Mouse (Mus musculus) gastrocnemius, postnatal 36 days (tissue): Measurements from ENCODE around the gene Cpa4. TPM values are rescaled to one million over a fixed set of nuclear protein-coding genes. Genes with fewer than 3 reads are reported as not detected.
A peak's percentile ranks its signal among the peaks of the same experiment; 100 is the strongest.

ENCODE experiments used
- DNase-seq, 2 experiments: peaks; one replicate each; pipeline ENCODE4 v3.0.0; 2022
- intact Hi-C: fragments of 180-260 bp; cut with DNase I; formaldehyde crosslinking; loops from one replicate; pipeline ENCODE4 v1.15.1; 2025
- long read RNA-seq, 2 experiments: library from polyadenylated mRNA; stranded (forward); transcript quantifications; one replicate each; pipeline ENCODE4 v2.0.0; 2021
- total RNA-seq, 2 experiments: library from RNA; stranded (reverse); gene quantifications; 2 replicates each; pipeline ENCODE4 v1.2.3; 2021

The Cpa4 gene
- total RNA-seq = not detected
- long read RNA-seq, experiment 1 = 0 reads
- long read RNA-seq, experiment 2 = 0 reads

- intact Hi-C loops = no loop called here
- no peak for DNase-seq
Observed at GRCm38 (mm10) chr6:30568069-30568468, at the start of gene Cpa4. Gene Cpa4 (plus strand): TSS chr6:30568369.

- no peak for DNase-seq
- intact Hi-C loops = no loop called here
Observed at GRCm38 (mm10) chr6:30520400-30520799, 47.8 kb upstream of the Cpa4 start.

- no peak for DNase-seq
- intact Hi-C loops = no loop called here
Observed at GRCm38 (mm10) chr6:30525456-30526332, 42.5 kb upstream of the Cpa4 start.

- no peak for DNase-seq
- intact Hi-C loops = no loop called here
Observed at GRCm38 (mm10) chr6:30526586-30527515, 41.3 kb upstream of the Cpa4 start.

- no peak for DNase-seq
- intact Hi-C loops = no loop called here
Observed at GRCm38 (mm10) chr6:30528800-30529199, 39.4 kb upstream of the Cpa4 start.

- DNase-seq = no peak
- intact Hi-C loops = loop anchor here (2.0 to 10.0 kb wide), 2 partner anchors 389 to 447 kb away; no protein-coding TSS in a partner anchor
Observed at GRCm38 (mm10) chr6:30535340-30535739, 32.8 kb upstream of the Cpa4 start.

GRCm38 (mm10) chr6:30538240-30538639 lies 29.9 kb upstream of the Cpa4 start:
- intact Hi-C loops = loop anchor here (10.0 kb wide), 1 partner anchor 387 kb away; no protein-coding TSS in a partner anchor
- DNase-seq = no peak

- intact Hi-C loops = loop anchor here (10.0 kb wide), 1 partner anchor 386 kb away; no protein-coding TSS in a partner anchor
- DNase-seq = no peak
Observed at GRCm38 (mm10) chr6:30538800-30539199, 29.4 kb upstream of the Cpa4 start.

- intact Hi-C loops = loop anchor here (10.0 kb wide), 1 partner anchor 134 kb away; no protein-coding TSS in a partner anchor
- no peak for DNase-seq
Observed at GRCm38 (mm10) chr6:30541009-30541799, 27.0 kb upstream of the Cpa4 start, which contains the start of gene Cpa2. Gene Cpa2 (plus strand): TSS chr6:30541582.

- DNase-seq = no peak
- intact Hi-C loops = loop anchor here (10.0 kb wide), 1 partner anchor 133 kb away; no protein-coding TSS in a partner anchor
Observed at GRCm38 (mm10) chr6:30542277-30542676, 25.9 kb upstream of the Cpa4 start.

- no peak for DNase-seq
- intact Hi-C loops = loop anchor here (10.0 kb wide), 1 partner anchor 132 kb away; no protein-coding TSS in a partner anchor
Observed at GRCm38 (mm10) chr6:30543077-30543476, 25.1 kb upstream of the Cpa4 start.

- DNase-seq = no peak
- intact Hi-C loops = loop anchor here (10.0 kb wide), 1 partner anchor 131 kb away; no protein-coding TSS in a partner anchor
Observed at GRCm38 (mm10) chr6:30543851-30544250, 24.3 kb upstream of the Cpa4 start.

GRCm38 (mm10) chr6:30545689-30546088 lies 22.5 kb upstream of the Cpa4 start:
- intact Hi-C loops = loop anchor here (10.0 kb wide), 1 partner anchor 129 kb away; no protein-coding TSS in a partner anchor
- DNase-seq = no peak

- no peak for DNase-seq
- intact Hi-C loops = loop anchor here (10.0 kb wide), 1 partner anchor 128 kb away; no protein-coding TSS in a partner anchor
Observed at GRCm38 (mm10) chr6:30546571-30547273, 21.4 kb upstream of the Cpa4 start.

- intact Hi-C loops = loop anchor here (10.0 kb wide), 1 partner anchor 128 kb away; no protein-coding TSS in a partner anchor
- no peak for DNase-seq
Observed at GRCm38 (mm10) chr6:30547274-30547645, 20.9 kb upstream of the Cpa4 start.

GRCm38 (mm10) chr6:30547656-30548306 lies 20.4 kb upstream of the Cpa4 start:
- DNase-seq = peak in 1 of 2 experiments; percentile 35
- intact Hi-C loops = loop anchor here (10.0 kb wide), 1 partner anchor 127 kb away; no protein-coding TSS in a partner anchor

- intact Hi-C loops = loop anchor here (10.0 kb wide), 1 partner anchor 126 kb away; no protein-coding TSS in a partner anchor
- DNase-seq = no peak
Observed at GRCm38 (mm10) chr6:30549231-30549761, 18.9 kb upstream of the Cpa4 start.
